Mouse (Mus musculus) erythroblast, embryonic 14.5 days (primary cell): ENCODE measurements around the gene Nelfe.

ENCODE experiments used
- GATA1 ChIP-seq: IDR thresholded peaks from 2 replicates; pipeline ENCODE4 v1.6.1; 2012; ENCODE audit warnings: low read length, inconsistent platforms, mixed read lengths
- TAL1 ChIP-seq: IDR thresholded peaks from 3 replicates; pipeline ENCODE4 v1.6.1; 2012; ENCODE audit warnings: low read length, inconsistent platforms, mixed read lengths

DNA sequence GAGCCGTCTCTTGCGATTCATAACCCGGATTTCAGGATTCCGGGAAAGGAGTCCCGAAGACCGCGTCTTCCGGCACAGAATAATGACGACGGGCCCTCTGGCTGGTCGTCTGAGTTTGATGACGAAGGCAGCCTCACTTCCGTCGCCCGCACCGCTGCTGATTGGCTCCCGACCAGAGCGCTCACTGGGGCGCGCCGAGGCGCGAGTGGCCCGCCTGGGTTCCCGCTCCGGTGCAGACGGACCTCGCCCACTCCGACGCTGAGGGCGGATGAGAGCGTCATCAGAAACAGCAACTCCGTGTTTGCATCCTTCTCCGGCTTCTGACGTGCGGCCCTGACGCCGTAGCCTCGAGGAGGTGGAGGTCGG, 13.4 kb upstream of the Nelfe start, which contains the start of the genes Stk19 and Dxo:
- TF ChIP-seq GATA1 (no peak), TAL1 (no peak)
